9 mouse cellular contexts compared by ENCODE assay signal in the genomic region with DNA sequence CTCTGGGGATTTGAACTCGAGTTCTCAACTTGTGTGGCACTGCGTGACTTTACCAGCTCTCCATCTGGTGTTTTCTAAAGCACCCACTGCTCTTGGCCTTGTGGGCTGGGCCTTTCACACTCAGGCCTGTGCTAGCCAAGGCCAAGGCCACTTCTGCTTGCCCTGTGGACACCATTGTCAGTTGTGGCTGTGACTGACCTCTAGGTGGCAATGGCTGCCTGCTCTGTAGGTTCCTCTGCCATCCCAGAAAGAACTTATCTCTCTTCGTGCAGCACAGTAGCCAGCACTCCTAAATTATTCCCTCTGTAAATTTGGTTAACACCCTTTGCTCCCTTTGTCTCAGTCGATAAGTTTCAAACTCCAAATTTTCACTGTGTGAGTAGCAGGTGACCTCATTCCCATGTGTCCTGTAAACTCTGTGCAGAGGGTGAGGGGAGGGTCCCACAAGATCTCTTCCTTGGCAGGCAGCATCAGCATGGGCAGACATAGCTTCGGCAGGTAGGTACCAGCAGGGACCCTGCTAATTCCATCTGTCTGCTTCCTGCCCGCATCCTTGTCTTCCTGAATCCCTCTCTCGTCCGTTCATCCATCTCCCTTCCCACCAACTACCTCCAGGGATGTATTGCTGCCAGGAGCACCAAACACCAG.
DNase-seq lines count a peak whose midpoint lies in the region; ATAC-seq and TF ChIP-seq lines count a peak whose summit lies in the region.
"Had no signal": no experiment of that assay in that cellular context is flagged by ENCODE, and none has a peak within 500 bp of the region (broad histone marks: within the 10 kb centered on the region; RNA-seq: fewer than 3 reads in every experiment).

No protein-coding gene starts in this region.

- H3K4me2 ChIP-seq in lung, embryonic 14.5 days: no peak overlapping the region
- H3K4me2 ChIP-seq in forebrain, embryonic 16.5 days (ENCODE audit: low read length): no peak overlapping the region

- H3K27me3 ChIP-seq in lung, embryonic 14.5 days (ENCODE audit: insufficient read depth, low read length): no peaks in the 10 kb centered on the region
- no peaks in the 10 kb centered on the region for H3K27me3 ChIP-seq in forebrain, embryonic 16.5 days (replicated peaks; ENCODE audit: control insufficient read depth, insufficient read depth, low read length)
- no peaks in the 10 kb centered on the region for H3K27me3 ChIP-seq in splenic B cell, adult 2 months (ENCODE audit: control insufficient read depth, insufficient read depth, low read length, poor library complexity, severe bottlenecking)

- no peaks in the 10 kb centered on the region for H3K36me3 ChIP-seq in lung, embryonic 14.5 days (ENCODE audit: insufficient read depth)
- no peaks in the 10 kb centered on the region for H3K36me3 ChIP-seq in forebrain, embryonic 16.5 days (ENCODE audit: control insufficient read depth, insufficient read depth)
- no peaks in the 10 kb centered on the region; the same call in none of the 2 replicates for H3K36me3 ChIP-seq in splenic B cell, adult 2 months (ENCODE audit: control insufficient read depth, insufficient read depth, low read length, poor library complexity, severe bottlenecking)

- H3K27ac ChIP-seq in lung, embryonic 14.5 days (ENCODE audit: low read depth): no peak overlapping the region
- H3K27ac ChIP-seq in forebrain, embryonic 16.5 days (ENCODE audit: low read length): no peak overlapping the region

- no peaks in the 10 kb centered on the region for H3K4me1 ChIP-seq in lung, embryonic 14.5 days (ENCODE audit: insufficient read depth)
- no peaks in the 10 kb centered on the region for H3K4me1 ChIP-seq in forebrain, embryonic 16.5 days (replicated peaks; ENCODE audit: control insufficient read depth, insufficient read depth, low read length)

- peak; percentile 65 for DNase-seq in lung, embryonic 14.5 days
- DNase-seq in lung, postnatal 25 days (ENCODE audit: low spot score): no peak
- peak; percentile 53 to 60 for DNase-seq in cerebellum, adult 18-20 months
- peak; percentile 29 to 34 for DNase-seq in layer of hippocampus, adult 8-10 months (ENCODE audit: low spot score in 2 of 2)
- DNase-seq in splenic B cell, adult 2 months (ENCODE audit: low read depth, low spot score): peak; percentile 32
- no peak for DNase-seq in spleen, postnatal 4 days (ENCODE audit: low spot score in 2 of 2)

- 65% methylated on average over 8 of the region's 8 CpGs for WGBS in lung, embryonic 14.5 days
- WGBS in forebrain, embryonic 16.5 days: 65% methylated on average over 8 of the region's 8 CpGs

- no peak overlapping the region for H3K9ac ChIP-seq in lung, embryonic 14.5 days
- no peak overlapping the region for H3K9ac ChIP-seq in forebrain, embryonic 16.5 days (replicated peaks; ENCODE audit: low read depth, low read length)

- no peak overlapping the region for H3K4me3 ChIP-seq in lung, embryonic 14.5 days (ENCODE audit: low read depth, low read length)
- no peak overlapping the region for H3K4me3 ChIP-seq in forebrain, embryonic 16.5 days (replicated peaks; ENCODE audit: low read length)
- H3K4me3 ChIP-seq: erythroblast, embryonic 14.5 days had no signal

- ATAC-seq in lung, embryonic 14.5 days (ENCODE audit: insufficient read depth): peak; percentile 60
- ATAC-seq in forebrain, embryonic 16.5 days: peak; percentile 54
- ATAC-seq in megakaryocyte-erythroid progenitor cell, adult 5-6 weeks (replicated peaks; ENCODE audit: low FRiP score, low TSS enrichment, poor library complexity, severe bottlenecking): peak; percentile 49; the same call in 1 of the 2 replicates

- no peaks in the 10 kb centered on the region for H3K9me3 ChIP-seq in lung, embryonic 14.5 days (ENCODE audit: low read depth, low read length)
- no peaks in the 10 kb centered on the region for H3K9me3 ChIP-seq in forebrain, embryonic 16.5 days (ENCODE audit: control insufficient read depth, low read length)

- peak; percentile 76 for TF ChIP-seq CTCF in lung, embryonic 14.5 days (IDR thresholded peaks at IDR 0.05; ENCODE audit: low read depth)

Comparison
In these comparisons a context has a peak if more than half of its experiments do, and no peak if none do; other contexts are left out.
1. DNase-seq: peak in lung, embryonic 14.5 days (single experiment), cerebellum, adult 18-20 months (2 of 2), layer of hippocampus, adult 8-10 months (2 of 2) and splenic B cell, adult 2 months (single experiment); none in lung, postnatal 25 days (single experiment) and spleen, postnatal 4 days (0 of 2).
2. Peak in every context shown above with its lines, with median percentiles within 50 percentile points of each other: ATAC-seq.